Mouse (Mus musculus) gastrocnemius, adult 18-20 months (tissue): Measurements from ENCODE around the gene Sowahc. TPM values are rescaled to one million over a fixed set of nuclear protein-coding genes. Genes with fewer than 3 reads are reported as not detected.
A peak's percentile ranks its signal among the peaks of the same experiment; 100 is the strongest.

ENCODE experiments used
- DNase-seq: peaks from one replicate; pipeline ENCODE4 v3.0.0; 2021; ENCODE audit warnings: low spot score
- long read RNA-seq, 2 experiments: library from polyadenylated mRNA; stranded (forward); transcript quantifications; one replicate each; pipeline ENCODE4 v2.0.0; 2021
- total RNA-seq, 2 experiments: library from RNA; stranded (reverse); gene quantifications; 2 replicates each; pipeline ENCODE4 v1.2.3; 2021

Sowahc gene
- total RNA-seq, result under 1 TPM; 0.66 to 0.78 TPM
- long read RNA-seq, experiment 1, result 0 reads
- long read RNA-seq, experiment 2, result 0 reads

DNA sequence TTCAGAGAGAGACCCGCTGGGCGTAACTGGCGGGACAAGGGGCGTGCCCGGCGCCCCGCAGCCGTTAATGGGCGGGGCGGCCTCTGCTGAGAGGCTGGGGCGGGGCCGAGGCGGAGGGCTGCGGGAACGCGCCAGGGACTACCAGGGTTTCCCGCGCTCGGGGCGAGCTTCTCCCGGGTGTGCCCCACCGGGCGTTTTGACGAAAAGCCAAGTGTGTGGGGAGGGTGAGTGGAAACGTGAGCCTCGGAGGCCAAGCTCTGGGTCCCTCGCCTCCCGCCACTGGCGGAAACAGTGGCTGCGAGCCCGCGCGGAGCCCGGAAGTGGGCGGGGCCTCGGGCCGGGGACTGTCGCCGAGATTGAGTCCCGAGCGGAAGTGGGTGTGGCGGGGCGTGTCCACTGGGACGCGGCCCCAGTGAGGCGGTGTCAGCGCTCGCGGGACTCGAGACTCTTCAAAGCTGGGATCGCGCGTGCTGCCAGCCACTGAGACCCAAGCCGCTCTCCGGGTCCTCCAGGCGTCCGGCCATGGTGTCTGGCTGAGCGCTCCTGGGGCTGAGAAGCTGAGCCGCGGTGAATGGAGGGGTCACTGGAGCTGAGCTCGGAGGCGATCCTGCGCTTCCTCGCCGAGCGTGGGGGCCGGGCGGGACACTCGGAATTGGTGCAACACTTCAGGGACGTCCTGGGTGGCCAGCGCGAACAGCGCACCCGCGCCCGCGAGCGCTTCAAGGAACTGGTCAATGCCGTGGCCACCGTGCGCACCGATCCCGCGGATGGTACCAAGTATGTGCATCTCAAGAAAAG, at the start of gene Sowahc, which contains the start of gene Sept10:
TSS of gene Sowahc (plus strand) at position 481 of the 798 bp plus-strand sequence.
TSS of gene Sept10 (minus strand) at position 375 of the 798 bp plus-strand sequence.
- DNase-seq, result peak; percentile 97

DNA sequence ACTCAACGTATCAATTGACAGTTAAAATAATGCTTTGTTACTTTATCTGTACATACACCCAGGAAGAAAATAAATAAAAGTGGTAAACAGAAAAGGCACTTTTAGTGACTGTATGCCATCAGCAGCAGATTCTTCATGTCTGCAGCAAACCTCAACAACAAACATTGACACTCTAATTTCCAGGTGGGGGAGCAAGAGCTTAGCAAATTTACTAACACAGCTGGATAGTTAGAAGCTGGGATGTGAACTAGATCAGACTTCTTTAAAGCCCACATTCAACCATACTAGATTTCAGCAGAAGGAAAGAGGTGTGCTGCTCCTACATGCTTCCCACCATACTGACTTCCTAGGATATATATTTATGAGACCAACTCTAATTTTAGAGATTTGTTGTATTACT, 49.2 kb upstream of the Sowahc start:
- no peak for DNase-seq

DNA sequence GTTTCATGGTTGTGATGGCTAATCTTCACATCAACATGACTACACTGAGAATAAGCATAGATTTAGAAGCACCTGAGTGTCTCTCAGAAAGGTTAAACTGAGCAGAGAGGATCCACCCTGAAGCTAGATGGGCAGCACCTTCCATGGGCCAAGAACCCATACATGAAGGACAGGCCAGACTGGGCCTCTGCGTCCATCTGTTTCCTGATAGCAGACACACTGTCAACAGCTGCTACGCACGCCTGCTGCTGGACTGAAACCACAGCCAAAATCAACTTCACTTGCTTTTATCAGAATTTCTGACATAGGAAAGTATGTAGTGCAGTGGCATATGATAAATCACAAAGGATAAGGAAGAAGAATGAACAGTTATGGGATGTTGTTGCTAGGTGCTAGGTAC, 42.1 kb upstream of the Sowahc start:
- no peak for DNase-seq

DNA sequence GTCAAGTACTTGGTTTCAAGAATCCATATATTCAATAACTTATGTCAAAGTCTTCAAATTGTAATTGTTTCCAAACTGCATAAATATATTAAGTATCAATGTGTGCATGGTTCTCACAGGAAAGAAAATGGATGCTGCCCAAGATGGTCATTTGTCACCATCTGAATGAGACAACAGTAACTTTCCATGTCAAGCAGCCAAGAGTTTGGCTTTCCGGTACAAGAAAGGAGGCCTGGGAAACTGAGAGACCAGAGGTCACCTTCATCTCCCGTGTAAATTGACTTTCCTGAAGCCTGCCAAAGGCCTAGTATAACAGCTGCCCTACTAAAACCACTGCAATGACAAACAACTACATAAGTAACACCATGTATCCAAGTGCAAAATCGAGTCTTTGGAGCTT, 39.4 kb upstream of the Sowahc start:
- no peak for DNase-seq

DNA sequence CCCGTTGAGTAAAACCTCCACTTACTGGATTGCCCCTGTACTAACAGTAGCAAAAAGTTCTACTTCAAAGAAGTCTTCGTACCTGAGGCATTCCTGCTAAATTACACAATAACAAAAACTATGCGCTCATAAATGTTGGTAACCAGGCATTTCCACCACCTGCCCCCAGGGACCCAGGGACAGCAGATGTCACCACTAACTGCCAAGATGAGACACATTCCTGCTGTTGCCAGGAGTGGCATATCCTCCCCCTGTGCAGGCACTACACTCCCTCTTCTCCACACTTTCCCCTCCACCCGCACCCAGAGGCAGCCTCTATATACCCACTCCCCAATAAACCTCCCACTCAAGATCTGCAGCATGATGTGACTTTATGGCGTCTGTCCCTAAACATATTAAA, 26.9 kb upstream of the Sowahc start:
- DNase-seq, result no peak

DNA sequence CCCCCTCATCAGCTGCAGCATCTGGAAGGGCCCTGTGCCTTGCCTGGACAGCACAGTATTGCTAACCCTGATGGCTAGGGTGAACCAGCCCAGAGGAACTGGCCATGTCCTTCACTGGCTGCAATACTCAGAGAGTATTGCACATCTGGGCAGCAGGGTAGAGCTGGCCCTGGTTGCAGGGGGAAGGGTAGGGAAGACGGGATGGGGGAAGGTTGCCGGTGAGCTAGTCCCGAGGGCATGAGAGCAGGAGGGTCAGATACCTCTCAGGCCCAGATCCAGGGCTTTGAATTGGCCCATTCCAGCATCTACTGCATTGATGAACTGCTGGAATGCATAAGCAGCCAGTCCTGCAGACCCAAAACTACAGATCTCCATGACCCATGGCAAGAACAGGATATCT, 25.0 kb upstream of the Sowahc start:
- DNase-seq, result no peak

DNA sequence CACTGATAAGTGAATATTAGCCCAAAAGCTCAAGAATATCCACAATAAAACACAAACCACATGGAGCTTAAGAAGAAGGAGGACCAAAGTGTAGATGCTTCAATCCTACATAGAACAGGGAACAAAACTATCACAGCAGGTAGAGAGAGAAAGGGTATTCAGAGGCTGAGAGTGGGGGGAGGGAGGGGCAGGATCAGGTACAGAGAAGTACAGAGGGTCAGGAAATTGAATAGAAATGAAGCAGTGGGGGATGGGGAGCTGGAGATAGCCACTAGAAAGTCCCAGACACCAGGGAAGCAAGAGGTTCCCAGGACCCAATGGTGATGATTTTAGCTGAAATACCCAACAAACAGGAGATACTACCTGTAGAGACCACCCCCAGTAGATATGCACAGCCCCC, 21.7 kb upstream of the Sowahc start:
- DNase-seq, result no peak

DNA sequence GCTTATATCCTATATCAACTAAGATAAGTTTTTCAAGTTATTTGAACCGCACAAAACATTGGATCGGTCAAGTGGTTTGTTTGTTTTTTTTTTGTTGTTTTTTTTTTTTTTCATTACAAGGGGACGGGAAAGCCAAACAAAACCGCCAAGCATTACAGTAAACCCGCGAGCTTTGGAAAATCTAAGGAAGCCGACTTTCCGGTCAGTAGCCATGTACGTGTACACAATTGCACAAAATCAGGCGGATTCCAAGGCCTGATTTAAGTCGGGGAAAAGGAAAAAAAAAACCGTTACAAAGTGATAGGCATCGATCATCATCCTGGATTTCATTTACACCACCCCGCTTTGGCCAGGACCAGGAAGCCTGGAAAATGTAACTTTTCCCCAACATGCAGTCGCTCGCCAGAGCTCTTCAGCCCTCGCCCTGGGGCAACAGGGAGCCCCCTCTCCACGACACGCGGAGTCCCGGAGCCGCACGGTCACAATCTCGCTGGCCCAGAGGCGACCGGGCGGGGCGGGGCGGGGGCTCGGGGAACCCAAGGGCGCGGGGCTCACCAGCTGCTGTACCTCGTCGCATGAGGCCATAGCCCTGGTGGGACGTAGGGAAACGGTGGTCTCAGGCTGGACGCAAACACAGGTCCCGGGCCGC, 805 bp upstream of the Sowahc start:
- peak; percentile 3 for DNase-seq

DNA sequence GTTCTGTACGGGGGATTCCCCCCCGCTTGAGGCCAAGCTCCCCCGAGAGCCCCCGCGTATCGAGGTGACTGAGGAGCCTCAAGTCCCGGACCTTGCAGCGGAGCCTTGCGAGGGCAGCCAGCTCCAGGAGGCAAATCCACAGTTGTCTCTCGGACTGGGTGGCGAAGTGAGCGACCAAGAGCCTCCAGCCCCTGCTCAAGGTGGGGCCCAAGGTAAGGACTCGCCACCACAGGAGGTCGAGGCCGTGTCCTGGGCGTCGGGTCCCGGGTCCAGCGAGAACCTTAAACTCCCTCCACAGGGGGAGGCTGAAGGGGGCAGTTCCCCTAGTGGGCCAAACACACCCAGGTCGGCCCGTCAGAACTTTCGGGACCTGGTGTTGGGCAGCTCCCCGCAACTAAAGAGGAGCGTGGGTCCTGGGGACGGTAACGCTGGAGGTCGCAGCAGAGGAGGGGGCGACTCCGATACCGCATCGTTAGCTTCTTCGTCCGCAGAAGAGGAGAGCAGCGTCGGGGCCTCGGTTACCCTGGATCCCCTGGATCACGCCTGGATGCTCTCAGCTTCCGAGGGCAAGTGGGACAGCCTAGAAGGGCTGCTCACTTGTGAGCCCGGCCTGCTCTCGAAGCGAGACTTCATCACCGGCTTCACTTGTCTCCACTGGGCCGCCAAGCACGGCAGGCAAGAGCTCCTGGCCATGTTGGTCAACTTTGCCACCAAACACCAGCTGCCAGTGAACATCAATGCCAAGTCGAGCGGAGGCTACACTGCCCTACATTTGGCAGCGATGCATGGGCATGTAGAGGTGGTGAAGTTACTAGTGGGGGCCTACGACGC, 733 bp downstream of the Sowahc start:
- DNase-seq, result peak; percentile 19

DNA sequence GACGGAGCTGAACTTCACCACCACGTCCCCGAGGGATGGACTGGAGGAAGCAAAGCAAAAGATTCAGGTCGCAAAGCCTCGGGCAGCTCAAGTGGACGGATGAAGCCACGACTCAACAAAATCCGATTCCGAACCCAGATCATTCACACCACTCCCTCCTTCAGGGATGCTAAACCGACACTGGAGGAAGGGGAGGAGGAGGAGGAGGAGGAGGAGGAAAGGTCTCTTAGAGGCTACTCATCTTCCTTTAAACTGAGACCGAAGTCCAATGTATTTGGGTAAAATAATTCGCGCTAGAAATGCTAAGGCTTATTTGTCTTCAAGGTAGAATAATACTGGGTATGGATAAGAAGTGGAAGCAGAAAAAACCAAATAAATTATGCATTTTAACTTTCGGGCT, 1.5 kb downstream of the Sowahc start:
- no peak for DNase-seq

DNA sequence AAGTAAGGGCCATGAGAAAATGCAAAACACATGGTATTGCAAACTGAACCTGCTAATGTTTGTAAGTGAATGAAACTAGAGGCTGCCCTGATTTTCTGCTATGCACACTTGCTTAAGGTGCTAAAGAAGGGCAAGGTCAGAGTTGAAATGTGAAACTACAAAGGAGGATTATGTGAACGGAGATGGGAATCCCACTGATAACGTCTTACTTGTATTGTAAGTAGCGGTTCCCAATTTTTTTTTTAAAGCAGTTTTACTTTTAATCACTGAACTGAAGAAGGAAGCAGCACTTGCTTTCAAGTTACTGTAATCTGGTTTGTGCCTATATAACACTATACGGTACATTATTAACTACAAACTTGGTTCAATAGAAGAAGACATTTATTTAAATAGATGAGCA, 2.1 kb downstream of the Sowahc start:
- DNase-seq, result no peak

DNA sequence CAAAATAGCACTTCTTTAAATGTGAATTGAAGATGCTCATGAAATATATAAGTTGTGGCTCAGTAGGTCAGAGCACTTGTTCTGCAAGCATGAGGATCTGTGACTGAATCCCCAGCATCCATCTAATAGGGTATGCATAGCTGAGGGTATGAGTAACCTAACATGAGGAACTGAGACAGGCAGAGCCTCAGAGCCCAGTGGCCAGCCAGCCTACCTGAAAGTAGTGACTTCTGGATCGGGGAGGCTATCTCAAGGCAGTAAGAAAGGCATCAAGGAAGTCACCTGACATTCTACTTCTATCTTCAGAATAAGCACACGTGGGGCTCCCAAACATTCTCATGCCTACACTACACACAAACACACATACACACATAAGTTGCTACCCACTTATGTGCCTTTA, 3.4 kb downstream of the Sowahc start:
- DNase-seq, result no peak

DNA sequence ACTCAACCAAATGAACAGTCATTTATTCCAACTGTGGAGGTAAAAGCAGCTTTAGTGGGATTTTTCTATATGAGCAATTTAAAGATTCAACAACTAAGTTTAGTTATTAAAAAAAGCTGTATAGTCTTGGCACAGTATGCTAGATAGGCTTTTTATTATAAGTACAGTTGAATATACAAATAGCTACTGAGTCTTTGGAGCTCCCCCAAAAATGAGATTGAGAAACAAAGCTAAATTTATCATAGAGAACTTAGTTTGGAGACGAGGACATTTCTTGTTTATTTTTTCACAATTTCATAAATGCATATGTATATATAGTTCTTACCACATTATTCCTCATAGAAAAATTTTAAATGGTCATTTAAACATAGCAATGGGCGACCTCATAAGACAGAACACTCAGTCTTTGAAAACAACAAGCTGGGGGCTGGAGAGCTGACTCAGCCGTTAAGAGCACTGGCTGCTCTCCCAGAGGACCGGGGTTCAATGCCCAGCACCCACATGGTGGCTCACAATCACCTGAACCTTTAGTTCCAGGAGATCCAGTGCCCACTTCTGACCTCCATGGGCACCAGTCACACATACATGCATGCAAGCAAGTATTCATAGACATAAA, 7.6 kb downstream of the Sowahc start:
- DNase-seq, result no peak

DNA sequence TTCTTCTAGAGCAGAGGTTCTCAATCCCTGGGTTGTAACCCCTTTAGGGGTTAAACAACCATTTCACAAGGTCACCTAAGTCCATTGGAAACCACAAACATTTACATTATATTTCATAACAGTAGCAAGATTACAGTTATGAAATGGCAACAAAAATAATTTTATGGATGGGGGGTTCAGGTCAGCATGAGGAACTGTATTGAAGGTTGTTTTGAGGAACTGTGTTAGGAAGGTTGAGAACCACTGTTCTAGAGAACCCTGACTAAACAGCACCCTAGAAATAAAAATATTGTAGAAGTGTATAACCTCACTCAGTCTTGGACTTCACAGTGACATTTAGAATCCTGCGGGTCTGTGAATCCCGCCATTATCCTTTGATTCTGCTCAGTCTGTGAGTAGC, 13.5 kb downstream of the Sowahc start:
- no peak for DNase-seq

DNA sequence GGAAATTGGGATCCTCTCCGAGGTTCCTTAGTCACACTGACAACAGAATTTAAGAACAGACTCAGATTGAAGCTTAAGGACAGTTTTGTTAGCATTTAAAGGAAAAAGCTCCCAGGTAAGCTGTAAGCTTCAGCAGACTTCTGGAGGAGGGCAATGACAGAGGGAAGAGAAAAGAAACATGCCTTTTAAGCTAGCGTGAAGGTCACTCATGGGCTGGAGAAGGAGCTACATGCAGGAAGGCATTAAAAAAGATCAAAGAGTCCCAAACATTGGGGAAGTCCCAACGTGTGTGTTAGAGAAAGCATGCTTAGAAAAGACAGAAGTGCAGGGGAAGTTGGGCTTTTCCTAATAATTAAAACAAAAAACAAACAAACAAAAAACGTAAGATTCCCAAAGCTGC, 14.1 kb downstream of the Sowahc start:
- DNase-seq, result no peak

DNA sequence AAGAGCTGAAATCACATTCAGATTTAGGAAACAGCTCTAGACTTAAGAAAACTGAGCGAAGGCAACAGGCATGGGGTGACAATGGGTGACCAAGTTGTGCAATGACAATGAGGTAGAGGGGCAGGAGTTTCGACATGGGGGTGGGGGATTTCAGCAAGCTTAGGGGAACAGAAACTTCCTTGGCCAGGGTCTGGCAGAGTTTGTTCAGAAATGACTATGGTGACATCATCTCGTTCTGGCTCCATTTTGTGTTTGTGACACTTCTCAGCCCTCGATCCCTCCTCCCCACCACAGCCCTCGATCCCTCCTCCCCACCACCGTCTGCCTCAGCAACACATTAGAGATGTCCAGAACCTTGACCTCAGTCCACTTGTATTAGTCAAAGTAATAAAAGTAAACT, 14.7 kb downstream of the Sowahc start:
- no peak for DNase-seq

DNA sequence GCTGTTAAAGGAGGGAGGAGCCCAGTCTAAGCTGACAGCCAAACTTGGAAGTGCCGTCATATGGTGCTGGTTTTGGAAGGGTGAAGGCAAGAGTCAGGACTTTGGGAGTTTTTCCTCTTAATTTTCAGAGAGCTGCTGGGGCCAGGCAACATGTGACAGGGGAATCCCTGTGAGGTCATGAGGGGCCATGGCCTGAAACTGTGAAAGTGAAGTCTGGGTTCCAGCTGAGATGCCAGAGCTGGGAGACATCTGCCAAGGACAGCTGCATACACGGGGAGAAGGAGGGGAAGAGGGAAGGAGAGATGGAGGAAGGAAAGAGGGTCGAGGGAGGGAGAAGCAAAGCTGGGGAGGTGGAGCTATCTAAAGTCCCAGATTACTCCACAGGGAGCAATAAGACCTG, 16.0 kb downstream of the Sowahc start:
- DNase-seq, result no peak

DNA sequence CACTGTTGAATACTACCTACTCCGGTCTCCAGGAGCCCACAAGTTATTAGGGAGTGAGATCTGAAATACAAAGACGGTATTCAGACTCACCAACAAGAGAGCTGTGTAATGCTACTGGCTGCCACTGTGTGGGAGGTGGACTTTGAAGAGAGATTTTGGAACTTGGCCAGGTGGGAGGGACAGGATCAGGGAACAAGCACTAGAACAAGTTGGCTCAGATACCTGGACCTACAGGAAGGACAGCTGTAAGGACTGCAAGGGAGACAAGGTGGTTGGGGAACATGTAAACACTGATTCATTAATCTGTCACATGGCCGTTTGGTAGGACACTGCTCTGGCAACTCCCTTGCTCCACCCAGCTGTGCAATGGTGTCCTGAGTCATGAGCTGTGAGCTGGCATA, 19.4 kb downstream of the Sowahc start:
- DNase-seq, result no peak

DNA sequence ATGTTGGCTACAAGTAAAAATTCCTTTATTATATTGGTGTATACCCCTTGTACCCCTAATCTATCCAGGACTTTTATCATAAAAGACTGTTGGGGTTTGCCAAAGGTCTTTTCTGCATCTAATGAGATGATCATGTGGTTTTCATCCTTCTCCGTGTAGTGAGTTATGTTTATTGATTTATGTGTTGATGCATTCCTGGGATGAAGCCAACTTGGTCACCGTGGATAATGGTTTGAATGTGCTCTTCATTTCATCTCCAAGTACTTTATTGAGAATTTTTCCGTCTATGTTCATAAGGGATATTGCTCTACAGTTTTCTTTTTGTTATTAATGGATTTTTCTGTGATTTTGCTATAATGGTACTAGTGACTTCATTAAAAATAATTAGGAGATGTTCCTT, 27.8 kb downstream of the Sowahc start:
- DNase-seq, result no peak

DNA sequence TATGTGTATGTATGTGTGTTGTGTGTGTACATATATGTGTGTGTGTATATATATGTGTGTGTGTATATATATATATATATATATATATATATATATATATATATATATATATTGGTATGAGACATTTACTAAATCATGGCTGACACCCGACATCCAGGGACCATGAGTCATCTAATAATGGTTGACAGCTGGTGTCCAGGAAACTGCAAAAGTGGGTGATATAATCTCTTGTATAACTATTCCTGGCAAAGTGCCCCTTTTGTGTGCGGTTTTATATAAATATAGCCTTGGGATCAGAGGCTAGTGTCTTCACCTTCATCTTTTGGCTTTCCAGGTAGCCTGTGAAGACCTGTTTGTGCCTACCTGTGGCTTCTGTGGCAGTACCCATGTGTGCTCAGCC, 28.9 kb downstream of the Sowahc start:
- no peak for DNase-seq

DNA sequence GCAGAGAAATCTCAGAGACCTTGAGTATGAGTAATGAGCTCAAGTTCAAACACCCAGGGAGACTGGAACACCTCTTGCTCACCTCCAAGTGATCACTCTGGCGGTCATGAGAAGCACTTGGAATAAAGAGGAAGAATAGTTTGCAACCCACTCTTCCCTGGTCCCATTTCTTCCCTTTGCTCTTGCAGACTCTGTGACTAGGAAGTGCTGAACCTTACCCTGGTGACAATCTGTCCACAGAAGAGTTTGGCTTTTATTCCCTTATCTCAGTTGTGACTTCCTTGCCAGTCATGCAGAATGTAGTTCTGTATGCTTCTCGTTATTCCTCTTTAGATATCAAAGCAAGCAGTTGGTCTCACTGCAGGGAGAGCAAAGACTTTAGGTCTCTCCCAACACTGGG, 30.2 kb downstream of the Sowahc start:
- no peak for DNase-seq

DNA sequence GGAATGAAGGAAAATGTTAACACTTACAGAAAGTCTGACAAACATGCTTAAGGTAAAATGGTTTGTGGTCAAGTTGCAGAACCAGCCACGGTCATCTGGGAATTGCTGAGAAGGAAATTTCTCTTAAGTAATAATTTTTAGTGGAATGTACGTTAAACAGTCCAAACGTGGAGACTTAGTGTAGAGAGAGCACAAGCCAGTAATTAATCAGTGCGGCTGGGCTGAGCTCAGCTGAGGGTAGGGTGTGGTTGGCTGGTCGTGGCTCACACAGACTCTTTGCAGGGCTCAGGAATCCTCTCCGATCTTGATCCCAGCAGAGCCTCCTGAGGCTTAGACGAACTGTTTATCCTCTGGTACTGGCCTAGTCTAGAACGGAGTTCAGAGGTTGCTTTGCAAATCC, 30.6 kb downstream of the Sowahc start:
- DNase-seq, result no peak
